Mouse (Mus musculus) urinary bladder, postnatal 4 days (tissue): ENCODE measurements around the gene Dnaja4.
A peak's percentile ranks its signal among the peaks of the same experiment; 100 is the strongest.
"Not testable (repeated sequence)": the region's sequence is repeated elsewhere in the genome, so short reads cannot be mapped to it uniquely, and the experiment has no call there.

Experiments
- DNase-seq, 2 experiments: peaks; one replicate each; pipeline ENCODE4 v3.0.0; 2021 to 2022; ENCODE audit warnings: low spot score in 2 of 2

Dnaja4 gene

DNA sequence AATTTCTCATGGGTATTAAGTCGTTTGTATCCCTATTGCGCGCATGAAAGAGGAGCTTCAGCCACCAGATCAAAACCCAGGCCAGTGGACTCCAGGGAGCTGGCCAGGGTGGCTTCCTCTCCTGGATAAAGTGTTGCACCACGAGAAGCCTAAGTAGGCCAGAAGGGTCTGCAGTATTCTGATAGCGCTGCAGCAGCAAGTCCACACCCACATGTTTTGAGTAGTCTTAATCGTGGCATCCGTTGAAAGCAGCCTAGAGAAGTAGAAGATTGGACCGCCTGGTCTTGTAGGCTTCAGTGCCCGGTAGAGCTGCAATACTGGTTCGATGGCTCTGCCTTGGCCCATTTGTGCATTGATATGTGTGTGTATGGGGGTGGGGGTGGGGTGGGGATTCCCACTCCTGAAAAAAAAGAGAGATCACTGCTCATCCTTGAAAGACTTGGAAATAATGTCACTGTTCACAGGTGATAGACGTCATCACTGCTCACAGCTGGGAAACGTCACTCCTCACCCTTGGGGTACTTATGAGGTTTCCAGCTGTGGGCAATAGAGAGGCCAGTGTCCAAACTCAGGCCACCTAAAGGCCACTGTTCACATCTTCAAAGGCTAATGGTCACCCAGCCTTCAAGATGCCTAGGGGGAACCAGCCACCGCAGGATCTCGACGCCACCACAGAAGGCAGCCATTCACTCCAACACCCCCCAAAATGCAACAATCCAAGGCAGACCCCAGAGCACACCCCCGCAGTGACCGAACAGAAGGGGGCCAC is at the start of gene Dnaja4:
Dnaja4 (plus strand) TSS at position 556 of the 769 bp plus-strand sequence.
- DNase-seq: no peak

DNA sequence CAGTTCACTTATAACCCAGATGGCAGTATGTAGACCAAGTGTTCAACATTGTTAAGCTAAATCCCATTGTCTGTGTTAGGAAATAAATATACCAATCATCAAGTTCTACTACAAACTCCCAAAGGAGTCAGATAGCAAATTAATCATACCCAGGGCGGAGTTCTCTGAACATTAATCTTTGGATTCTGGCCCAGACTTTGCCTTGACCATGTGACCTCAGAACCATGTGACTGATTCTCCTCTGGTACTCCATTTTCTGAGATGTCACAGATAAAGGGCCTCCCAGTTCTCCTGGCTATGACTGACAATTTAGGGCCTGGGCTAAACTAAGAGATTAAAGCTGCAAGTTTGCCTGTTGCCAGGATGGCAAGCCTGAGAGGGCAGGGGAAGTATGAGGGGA is 49.3 kb upstream of the Dnaja4 start:
- no peak for DNase-seq

DNA sequence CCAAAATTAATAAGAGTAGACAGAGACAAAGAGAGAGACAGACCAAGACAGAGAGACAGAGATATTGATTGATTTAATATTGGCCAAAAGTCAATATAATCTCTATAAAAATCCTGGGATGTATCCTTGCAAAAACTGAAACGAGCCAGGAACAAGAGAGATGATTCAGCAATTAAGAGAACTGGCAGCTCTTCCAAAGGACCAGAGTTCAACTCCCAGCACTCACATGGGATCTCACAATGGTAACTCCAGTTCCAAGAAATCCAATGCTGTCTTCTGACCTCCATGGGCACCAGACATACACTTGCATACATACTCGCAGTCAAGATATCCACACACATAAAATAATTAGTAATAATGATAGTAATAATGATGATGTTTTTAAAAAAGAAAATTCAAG is 45.9 kb upstream of the Dnaja4 start:
- no peak for DNase-seq

DNA sequence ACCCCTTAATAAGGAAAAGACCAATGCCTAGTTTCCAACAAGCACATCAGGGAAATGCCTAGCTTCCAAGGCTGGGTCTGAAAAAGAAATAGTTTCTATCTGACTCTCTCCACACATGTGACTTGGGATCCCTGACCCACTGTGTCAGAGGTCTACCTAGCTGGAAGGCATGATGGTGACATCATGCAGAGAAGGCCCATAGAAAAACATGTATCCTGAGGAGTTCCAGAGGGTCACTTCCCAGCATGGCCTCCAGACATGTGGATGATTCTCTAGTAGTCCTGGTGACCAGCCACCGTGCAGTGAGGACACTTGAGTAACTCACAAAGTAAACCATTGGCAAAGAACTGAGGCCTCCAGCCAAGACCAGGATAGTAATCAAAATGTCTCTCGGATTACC is 42.8 kb upstream of the Dnaja4 start:
- DNase-seq: no peak

DNA sequence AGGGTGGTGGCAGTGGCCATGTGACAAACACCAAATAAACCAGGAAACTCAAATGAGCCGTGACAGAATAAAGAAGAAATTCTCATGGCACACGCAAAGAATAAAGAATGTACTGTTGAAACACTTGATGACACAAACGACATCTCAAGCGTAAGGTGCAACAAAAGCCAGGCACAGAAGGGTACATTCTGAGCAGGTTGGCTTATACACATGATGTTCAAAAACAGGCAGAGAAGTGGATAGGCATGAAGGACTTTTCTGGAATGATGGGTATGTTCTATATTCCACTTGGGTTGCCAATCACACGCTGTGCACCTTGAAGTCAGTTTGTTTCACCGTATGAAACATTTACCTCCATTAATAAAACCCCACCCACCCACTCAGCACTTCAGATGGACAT is 42.3 kb upstream of the Dnaja4 start:
- DNase-seq: no peak

DNA sequence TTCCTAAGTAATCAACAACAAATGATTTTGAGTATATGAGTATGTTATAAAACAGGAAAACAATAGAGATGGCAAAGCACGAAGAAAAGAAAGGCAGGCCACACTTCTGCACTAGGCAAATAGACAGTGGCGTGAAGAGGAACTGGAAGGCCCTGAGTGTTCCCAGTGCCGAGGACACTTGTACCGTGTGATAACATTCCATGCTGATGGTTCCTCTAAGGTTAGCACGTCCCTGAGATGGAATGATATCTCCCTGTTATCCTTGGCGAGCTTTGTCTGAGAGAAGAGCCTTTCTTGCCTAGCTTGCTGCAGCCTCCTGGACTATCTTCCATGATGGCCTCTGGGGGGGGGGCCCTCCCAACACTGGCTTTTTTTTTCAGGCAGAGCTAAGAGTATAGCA is 39.9 kb upstream of the Dnaja4 start:
- DNase-seq: no peak

DNA sequence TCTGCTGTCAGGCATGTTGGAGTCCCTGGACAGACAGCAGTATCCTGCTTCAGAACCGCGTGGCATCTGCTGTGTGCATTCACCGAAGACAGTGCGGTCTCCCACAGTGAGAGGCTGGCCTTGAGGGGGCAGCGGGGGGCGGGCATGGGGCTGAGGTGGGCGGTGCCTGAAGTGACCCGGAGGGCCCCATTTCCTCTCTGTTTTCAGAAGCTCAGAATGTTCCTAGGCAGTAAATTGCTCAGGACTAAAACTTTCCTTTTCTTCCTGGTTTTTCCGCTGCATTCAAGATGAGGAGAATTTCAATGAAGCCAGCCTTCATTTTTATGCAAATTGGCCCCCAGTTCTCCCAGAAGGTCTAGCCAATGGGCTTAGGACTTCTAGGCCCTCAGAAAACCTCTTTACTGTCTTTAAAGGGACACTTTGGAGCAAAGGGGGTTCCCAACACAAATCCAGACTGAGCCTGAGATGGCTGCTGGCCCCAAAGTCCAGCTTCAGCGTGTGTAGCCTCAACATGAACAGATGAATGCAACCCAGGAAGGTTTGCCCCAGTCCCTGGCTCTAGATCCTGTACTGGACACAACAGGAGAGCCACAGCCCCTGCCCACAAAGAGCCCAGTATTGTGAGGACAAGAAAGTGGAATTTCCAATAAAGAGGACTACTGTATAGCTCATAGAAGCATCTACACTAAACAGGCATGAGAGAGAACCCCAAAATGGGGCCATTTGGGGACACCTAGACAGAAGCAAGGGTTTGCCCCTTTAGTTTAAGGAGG is 36.9 kb upstream of the Dnaja4 start, which contains the start of gene Acsbg1:
Acsbg1 (minus strand) TSS at position 266 of the 773 bp plus-strand sequence.
- no peak for DNase-seq

DNA sequence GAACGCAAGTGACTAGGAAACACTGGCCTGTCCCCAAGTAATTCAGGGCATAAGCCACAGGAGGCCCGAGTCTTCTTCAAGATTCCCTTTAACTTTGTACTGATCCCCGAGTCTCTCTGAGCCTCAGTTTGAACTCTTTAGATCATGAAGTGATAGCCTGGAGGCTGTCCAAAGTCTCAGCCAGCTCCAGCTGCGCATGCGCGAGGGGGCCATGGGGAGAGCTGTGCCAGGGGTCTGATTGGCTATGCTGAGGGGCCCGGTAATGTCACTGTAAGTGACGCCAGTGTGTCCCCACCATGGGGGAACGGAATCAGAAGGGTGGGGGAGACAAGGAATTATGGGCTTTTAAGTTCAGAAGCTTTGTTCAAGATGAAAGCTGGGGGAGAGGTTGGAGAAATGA is 34.3 kb upstream of the Dnaja4 start:
- DNase-seq: no peak

DNA sequence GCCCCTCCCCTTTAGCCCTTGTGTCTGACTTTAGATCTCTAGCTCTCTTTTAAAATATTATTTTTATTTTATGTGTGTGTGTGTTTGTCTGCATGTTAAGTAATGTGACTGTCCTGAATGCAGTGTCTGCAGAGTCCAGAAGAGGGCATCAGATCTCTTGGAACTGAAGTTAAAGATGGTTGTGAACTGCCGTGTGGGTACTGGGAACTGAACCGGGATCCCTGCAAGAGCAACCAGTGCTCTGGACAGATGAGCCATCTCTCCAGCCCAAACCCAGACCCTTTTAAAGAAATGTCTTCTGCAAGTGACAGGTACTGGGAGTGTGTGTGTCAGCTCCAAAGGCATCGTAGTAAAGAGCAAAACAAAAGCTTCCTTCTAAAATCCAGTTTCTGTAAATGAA is 32.6 kb upstream of the Dnaja4 start:
- no peak for DNase-seq

DNA sequence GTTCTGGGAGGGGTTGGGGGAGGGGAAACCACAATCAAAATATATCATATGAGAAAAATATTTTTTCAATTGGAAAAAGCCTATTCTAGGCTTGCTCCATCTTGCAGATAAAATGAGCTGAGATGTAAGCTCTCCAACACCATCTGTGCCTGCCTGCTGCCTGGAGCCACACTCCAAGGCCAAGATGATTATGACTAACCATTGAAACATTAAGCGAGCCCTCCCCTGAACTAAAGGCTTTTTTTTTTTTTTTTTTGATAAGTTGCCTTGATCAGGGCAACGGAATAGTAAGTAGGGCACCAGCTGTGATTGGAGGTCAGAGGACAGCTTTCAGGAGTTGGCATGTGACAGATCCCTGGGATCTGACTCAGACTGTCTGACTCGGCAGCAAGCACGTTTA is 30.2 kb upstream of the Dnaja4 start:
- no peak for DNase-seq

DNA sequence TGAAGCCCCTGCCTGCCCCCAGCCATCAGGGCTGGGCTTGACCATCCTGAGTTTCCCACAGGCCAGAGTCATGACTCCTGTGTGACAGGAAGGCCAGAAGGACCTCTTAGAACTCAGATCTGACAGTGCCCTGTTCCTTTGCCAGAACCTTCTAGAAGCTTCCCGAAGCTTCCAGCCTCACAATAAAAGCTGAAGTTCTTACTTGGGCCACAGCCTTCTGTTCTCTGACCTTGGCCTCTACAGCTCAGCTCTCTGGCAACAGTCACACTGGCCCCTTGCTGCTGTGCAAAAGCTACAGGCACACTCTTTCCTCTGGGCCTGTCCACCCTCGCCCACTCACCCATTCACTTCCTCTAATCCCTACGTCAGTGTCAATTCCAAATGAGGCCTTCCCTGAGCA is 26.7 kb upstream of the Dnaja4 start:
- DNase-seq: no peak

DNA sequence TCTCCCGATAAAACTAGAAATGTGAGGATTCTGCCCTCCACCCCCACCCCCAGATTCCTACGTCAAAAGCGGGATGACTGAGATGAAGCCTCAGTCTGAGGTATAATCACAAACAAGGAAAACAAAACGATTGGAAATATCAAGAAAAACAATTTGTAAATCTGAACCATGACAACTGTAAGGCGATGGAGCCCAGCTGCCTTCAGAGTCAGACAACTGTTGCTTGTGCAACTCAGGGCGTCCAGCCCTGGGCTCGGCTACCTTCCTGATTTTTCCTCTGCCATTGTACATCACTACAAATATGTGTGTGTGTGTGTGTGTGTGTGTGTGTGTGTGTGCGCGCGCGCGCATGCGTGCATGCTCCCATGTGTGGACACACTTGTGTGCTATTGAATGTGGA is 24.8 kb upstream of the Dnaja4 start:
- DNase-seq: no peak

DNA sequence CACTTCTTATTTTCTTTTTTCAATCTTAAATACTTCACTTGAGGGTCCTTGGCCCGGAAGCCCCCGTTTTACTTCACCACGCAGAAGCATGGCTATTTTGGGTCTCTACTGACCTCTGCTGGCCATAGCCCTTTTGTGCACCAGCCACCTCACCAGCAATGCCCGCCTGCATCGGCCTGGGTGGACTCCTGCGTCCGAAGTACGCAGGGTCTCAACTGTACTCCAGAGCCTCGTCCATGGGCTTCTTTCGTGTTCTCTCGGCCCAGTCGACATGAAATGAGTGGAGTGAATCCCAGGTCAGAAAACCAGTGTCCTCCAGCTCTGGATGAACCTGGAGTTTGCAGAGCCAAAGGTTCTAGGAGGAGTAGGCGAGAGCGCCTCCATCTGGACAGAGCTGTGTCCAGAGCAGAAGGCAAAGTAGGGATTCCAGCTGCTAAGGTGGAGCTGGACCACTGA is 22.1 kb upstream of the Dnaja4 start:
- DNase-seq: peak; percentile 62 to 75

DNA sequence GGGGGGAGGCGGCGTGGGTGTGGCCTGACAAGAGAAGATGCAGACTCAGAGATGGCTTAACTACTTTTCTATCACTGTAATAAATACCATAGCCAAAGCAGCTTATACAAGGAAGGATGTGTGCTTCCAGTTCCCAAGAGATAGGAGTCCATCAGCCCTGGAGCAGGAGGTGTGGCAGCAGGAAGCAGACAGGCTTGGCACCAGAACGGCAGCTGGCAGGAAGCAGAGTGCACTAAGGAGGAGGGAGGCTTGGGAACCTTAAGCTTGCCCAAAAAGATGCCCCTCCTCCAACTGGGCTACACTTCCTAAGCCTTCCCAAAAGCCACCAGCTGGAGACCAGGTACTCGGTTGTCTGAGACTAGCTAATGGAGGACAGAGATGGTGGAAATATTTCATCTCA is 15.8 kb upstream of the Dnaja4 start:
- no peak for DNase-seq

DNA sequence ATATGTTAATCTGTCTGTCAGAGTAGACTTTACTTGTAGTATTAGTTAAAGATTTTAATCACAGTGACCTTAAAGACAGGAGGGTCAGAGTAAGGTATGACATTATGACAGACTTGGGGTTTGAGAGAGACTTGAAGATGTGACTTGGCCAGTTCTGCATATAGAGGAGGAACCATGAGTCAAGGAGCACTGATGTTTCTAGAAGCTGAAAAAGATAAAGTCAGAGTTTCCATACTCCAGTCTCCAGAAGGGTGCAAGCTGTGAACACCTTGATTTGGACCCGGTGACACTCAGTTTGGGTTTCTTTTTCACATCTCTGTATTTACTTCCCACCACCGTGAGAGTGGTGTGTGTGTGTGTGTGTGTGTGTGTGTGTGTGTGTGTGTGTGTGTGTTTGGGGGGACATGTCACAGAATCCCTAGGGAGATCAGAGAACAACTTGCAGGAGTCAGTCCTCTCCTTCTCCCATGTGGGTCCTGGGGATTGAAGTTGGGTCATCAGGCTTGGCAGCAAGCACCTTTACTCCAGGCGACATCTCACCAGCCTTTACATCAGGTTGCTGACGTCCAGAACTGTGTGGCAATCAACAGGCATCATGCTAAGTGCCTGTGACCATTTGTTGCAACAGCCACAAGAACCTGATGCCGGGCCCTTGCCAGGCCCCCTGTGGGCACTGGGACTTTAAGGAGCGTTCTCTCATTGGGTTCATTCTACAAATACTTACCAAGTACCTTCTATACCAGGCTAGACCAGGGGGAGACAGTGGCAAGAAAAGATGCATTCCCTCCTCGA is 14.7 kb upstream of the Dnaja4 start:
- no peak for DNase-seq

DNA sequence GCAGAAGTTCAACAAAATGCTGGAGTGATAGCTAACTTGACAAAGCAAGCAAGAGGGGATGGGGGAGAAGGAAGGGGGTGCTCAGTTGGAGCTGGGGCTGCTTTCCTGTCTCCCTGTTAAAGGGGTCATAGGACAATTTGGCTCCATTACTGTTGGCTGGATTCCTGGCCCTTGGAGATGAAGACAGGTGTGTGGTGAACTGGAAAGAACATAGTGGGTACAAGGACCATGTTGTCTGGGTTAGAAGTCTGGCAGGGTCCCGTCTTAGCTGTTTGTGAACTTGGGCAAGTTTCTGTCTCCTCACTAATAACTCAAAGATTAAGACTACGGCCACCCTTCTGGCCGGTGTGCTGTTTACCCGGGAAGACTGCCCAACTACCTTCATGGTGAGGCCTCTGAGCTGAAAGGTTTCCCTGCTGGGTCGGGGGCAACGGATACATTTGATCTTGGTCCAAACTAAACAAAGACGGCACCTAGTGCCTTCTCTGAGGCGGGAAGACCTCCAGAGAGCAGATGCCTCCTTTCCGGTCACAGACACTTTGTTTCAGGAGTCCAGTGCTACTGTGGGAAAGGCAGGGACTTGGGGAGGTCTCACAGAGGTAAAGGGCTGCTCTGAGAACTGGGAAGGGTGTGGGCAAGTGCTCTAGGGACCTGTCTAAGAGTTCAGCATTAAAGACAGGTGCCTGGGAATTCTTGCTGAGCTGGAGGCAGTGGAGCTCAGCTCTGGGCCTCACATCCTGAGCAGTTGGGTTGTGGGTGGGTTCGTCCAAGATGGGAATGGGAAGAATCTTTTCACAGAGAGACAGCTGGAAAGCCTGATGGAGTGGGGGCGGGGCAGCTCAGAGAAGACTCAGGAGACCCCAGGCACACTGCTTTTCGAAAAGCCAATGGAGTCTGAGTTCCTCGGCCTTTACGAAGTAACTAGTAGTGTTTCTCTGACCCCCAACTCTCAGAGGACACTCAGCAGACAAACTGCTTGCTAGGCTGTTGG is 11.1 kb upstream of the Dnaja4 start:
- no peak for DNase-seq

DNA sequence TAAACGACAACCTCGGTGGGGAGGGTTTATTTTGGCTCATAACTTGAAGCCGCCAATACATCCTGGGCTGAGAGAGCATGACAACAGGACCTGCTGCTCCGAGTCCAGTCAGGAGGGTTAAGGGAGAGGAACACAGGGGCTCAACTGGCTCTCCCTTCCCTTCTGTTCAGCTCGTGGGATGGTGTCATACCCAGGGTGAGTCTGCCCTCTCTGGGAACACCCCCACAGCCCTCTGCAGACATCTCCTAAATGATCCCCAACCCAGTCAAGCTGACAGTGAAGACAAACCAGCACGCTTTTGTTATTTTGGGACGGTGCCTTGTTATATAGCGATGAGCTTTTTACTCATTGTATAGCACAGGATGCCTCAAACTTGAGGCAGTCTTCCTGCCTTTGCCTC is 9.2 kb upstream of the Dnaja4 start:
- DNase-seq: no peak

DNA sequence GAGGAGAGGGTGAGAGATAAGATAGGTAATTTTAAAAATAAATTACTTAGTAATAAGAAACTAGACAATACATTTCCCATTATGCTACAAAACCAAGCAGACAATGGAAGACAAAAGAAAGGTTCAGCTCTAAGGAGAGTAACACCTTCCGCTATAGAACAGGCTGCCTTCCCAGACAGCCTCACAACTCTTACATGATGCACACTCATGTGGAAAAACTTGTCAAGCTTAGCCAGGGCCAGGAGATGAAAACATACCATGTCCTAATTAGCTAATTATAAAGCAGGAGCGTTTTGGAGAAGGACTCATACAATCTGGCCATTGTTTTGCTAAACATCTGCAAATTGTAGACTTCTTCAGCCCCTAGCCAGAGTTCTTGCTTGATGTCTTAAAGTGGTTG is 8.0 kb upstream of the Dnaja4 start:
- not testable (repeated sequence) for DNase-seq

DNA sequence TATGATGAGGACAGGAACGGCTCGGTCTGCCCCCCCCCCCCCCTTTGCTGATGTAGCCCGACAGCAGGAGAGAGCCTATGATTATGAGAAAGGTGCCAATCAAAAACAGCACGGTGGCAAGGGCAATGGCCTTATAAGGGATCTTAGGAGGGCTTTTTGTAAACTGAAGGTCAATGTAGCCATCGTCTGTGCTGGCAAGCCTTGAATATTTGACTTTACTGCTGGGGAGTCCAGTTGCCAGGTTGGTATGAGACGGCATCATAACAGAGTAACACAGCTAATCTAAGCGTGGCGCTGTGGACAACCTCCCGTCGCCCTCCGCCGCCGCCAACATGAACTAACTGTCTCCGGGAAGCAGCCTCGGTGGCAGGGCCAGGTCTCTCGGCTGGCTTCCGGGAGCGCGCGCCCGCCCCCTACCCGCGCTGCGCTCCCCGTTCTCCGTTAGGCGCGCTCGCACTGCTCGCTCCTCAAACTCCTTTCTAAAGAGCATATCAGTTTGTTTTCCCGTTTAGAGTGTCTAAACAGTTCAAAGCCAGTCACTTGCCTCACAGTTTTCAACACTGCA is 7.3 kb upstream of the Dnaja4 start:
- not testable (repeated sequence) for DNase-seq

DNA sequence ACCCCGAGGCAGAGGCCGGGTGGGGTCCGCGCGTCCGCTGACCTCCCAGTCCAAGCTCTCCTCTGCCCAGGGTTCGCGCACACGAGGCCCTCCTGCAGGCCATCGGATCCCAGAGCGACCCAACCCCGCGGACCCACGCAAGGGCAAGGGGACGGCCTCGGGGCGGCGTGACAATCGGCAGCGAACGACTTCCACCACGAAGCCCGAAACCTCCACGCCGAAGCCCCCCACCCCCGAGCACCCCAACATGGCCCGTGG is 343 bp downstream of the Dnaja4 start:
- no peak for DNase-seq
